Mouse (Mus musculus) gastrocnemius, postnatal 4 days (tissue): Measurements from ENCODE around the gene Fabp1. TPM values are rescaled to one million over a fixed set of nuclear protein-coding genes. Genes with fewer than 3 reads are reported as not detected.

Source experiments
- total RNA-seq, 2 experiments: library from RNA; stranded (reverse); gene quantifications; 2 replicates each; pipeline ENCODE4 v1.2.3; 2021

Gene Fabp1
- total RNA-seq, 2 experiments from 2014 or later = 0.74 to 6.3 TPM

Other genes starting within 250 kb of the Fabp1 start
- gene Foxi3, start 243.3 kb upstream of the Fabp1 start, total RNA-seq = not detected
- 1 to 10 TPM; 7.1 to 7.9 TPM for gene Thnsl2, start 55.4 kb upstream of the Fabp1 start, total RNA-seq
- gene Krcc1, start 71.8 kb downstream of the Fabp1 start, total RNA-seq = 10 to 100 TPM; 50.6 to 51.8 TPM
- gene Smyd1, start 122.4 kb downstream of the Fabp1 start, total RNA-seq = 100 to 1,000 TPM; 153 to 163 TPM
- under 1 TPM in 1 of 2 experiments, not detected in 1; 0.37 TPM for gene Cd8b1, start 123.0 kb downstream of the Fabp1 start, total RNA-seq
- 1 to 10 TPM in 1 of 2 experiments, under 1 TPM in 1; 0.13 to 1.0 TPM for gene Cd8a, start 173.6 kb downstream of the Fabp1 start, total RNA-seq
- gene Rmnd5a, start 240.8 kb downstream of the Fabp1 start, total RNA-seq = 10 to 100 TPM; 54.7 to 60.8 TPM